Mouse (Mus musculus) myocyte (in vitro differentiated cells): ENCODE measurements around the gene Iqschfp. TPM values are rescaled to one million over a fixed set of nuclear protein-coding genes. Genes with fewer than 3 reads are reported as not detected.

Experiments
- H3K27me3 ChIP-seq: one replicate; pipeline ENCODE4 v1.6.1; 2011; ENCODE audit not compliant: control insufficient read depth, insufficient read depth, insufficient read length
- H3K36me3 ChIP-seq: one replicate; pipeline ENCODE4 v1.6.1; 2011; ENCODE audit not compliant: control insufficient read depth, insufficient read depth
- H3K4me2 ChIP-seq: one replicate; pipeline ENCODE4 v1.6.1; 2011; ENCODE audit warnings: low read depth, control low read depth
- H3K4me3 ChIP-seq: one replicate; pipeline ENCODE4 v1.5.1; 2011; ENCODE audit warnings: mild to moderate bottlenecking, control low read depth, moderate library complexity
- H3K79me2 ChIP-seq: one replicate; pipeline ENCODE4 v1.6.1; 2011; ENCODE audit not compliant: control insufficient read depth, insufficient read depth
- H3ac ChIP-seq: one replicate; pipeline ENCODE4 v1.6.1; 2011; ENCODE audit not compliant: control insufficient read depth, insufficient read length
- CEBPB ChIP-seq: IDR thresholded peaks from 2 replicates; pipeline ENCODE4 v1.6.1; 2011; ENCODE audit warnings: mild to moderate bottlenecking, moderate library complexity; ENCODE audit not compliant: poor library complexity, insufficient read depth, severe bottlenecking
- E2F4 ChIP-seq: IDR thresholded peaks from one replicate; pipeline ENCODE4 v1.6.1; 2011; ENCODE audit warnings: mild to moderate bottlenecking, control low read depth, moderate library complexity; ENCODE audit not compliant: insufficient read depth
- MAX ChIP-seq: IDR thresholded peaks from one replicate; pipeline ENCODE4 v1.6.1; 2011; ENCODE audit warnings: low read depth, mild to moderate bottlenecking, control low read depth
- MYOD1 ChIP-seq, 3 experiments: IDR thresholded peaks; one replicate each; pipeline ENCODE4 v1.6.1; 2011; ENCODE audit warnings: control low read depth in 2 of 3, low read depth in 2 of 3, mild to moderate bottlenecking in 2 of 3, moderate library complexity in 1 of 3; ENCODE audit not compliant: insufficient read length in 2 of 3, control insufficient read depth in 1 of 3
- MYOG ChIP-seq, 3 experiments: IDR thresholded peaks; one replicate each; pipeline ENCODE4 v1.6.1; 2011; ENCODE audit warnings: control low read depth in 2 of 3, low read depth in 2 of 3, mild to moderate bottlenecking in 2 of 3; ENCODE audit not compliant: insufficient read length in 2 of 3, control insufficient read depth in 1 of 3, insufficient read depth in 1 of 3
- POLR2A ChIP-seq: IDR thresholded peaks from one replicate; pipeline ENCODE4 v1.6.1; 2011; ENCODE audit warnings: low read depth, mild to moderate bottlenecking, control low read depth, moderate library complexity; ENCODE audit not compliant: insufficient read length
- POLR2AphosphoS2 ChIP-seq: IDR thresholded peaks from one replicate; pipeline ENCODE4 v1.6.1; 2011; ENCODE audit warnings: low read depth, control low read depth; ENCODE audit not compliant: insufficient read length
- REST ChIP-seq: IDR thresholded peaks from one replicate; pipeline ENCODE4 v1.6.1; 2011; ENCODE audit warnings: mild to moderate bottlenecking, control low read depth, moderate library complexity; ENCODE audit not compliant: insufficient read depth, insufficient read length
- SRF ChIP-seq: IDR thresholded peaks from one replicate; pipeline ENCODE4 v1.6.1; 2011; ENCODE audit warnings: low read depth; ENCODE audit not compliant: control insufficient read depth, insufficient read length
- TCF12 ChIP-seq: IDR thresholded peaks from one replicate; pipeline ENCODE4 v1.6.1; 2011; ENCODE audit warnings: mild to moderate bottlenecking, control low read depth; ENCODE audit not compliant: poor library complexity, insufficient read depth, severe bottlenecking
- TCF3 ChIP-seq: IDR thresholded peaks from one replicate; pipeline ENCODE4 v1.6.1; 2011; ENCODE audit warnings: low read depth, control low read depth; ENCODE audit not compliant: insufficient read length
- USF1 ChIP-seq: IDR thresholded peaks from one replicate; pipeline ENCODE4 v1.6.1; 2011; ENCODE audit warnings: low read depth, mild to moderate bottlenecking, control low read depth, moderate library complexity
- polyA plus RNA-seq: library from polyadenylated mRNA; unstranded; fragments of >200 nt; fragmentation: generic; extraction: Trizol; gene quantifications from one replicate; pipeline ENCODE4 v1.2.1, GENCODE M21; 2012; ENCODE audit warnings: missing spikeins

The Iqschfp gene
- polyA plus RNA-seq, 1 experiment, result not detected

DNA sequence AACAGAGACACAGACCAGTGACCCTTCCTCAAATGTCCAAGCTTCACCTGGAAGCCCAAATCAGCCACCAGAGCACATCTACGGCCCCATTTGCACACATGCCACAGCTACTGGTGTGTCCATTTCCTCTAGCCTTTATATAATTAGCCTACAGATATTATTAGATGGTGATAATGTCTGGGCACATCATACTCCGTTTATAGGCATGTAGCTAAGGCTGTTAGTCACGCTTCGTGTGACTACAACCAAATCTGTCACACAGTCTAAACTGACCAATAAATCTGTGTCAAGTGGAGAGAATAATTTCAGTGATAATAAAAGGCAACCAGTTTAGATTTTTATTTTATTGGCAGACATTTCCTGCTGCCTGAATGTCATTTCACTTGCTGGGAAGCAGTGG lies 511.3 kb downstream of the Iqschfp start:
- Histone ChIP-seq H3K36me3 (no peaks in the 10 kb centered on the region), H3K27me3 (peaks cover 11% of the 10 kb centered on the region), H3ac (no peak overlapping the region), H3K4me3 (no peak overlapping the region), H3K4me2 (no peak overlapping the region), H3K79me2 (no peaks in the 10 kb centered on the region)
- TF ChIP-seq USF1 (no peak), POLR2AphosphoS2 (no peak), MAX (no peak)

GRCm38 (mm10) chr3:68403783-68404217 lies 511.8 kb downstream of the Iqschfp start:
- H3ac ChIP-seq, result no peak overlapping the region
- TF ChIP-seq MAX (no peak), POLR2AphosphoS2 (no peak), TCF12 (no peak), E2F4 (no peak), USF1 (no peak), POLR2A (no peak), TCF3 (no peak), MYOD1 (IDR thresholded peaks at IDR 0.05; ENCODE audit: control insufficient read depth in 1 of 3, insufficient read length in 2 of 3, low read depth in 2 of 3) (no peak), REST (no peak), MYOG (IDR thresholded peaks at IDR 0.05; ENCODE audit: control insufficient read depth in 1 of 3, insufficient read depth in 1 of 3, insufficient read length in 2 of 3, low read depth in 2 of 3) (no peak), CEBPB (no peak), SRF (no peak)
- H3K27me3 ChIP-seq, result peaks cover 11% of the 10 kb centered on the region
- H3K79me2 ChIP-seq, result no peaks in the 10 kb centered on the region
- no peak overlapping the region for H3K4me2 ChIP-seq
- no peaks in the 10 kb centered on the region for H3K36me3 ChIP-seq
- H3K4me3 ChIP-seq, result no peak overlapping the region

DNA sequence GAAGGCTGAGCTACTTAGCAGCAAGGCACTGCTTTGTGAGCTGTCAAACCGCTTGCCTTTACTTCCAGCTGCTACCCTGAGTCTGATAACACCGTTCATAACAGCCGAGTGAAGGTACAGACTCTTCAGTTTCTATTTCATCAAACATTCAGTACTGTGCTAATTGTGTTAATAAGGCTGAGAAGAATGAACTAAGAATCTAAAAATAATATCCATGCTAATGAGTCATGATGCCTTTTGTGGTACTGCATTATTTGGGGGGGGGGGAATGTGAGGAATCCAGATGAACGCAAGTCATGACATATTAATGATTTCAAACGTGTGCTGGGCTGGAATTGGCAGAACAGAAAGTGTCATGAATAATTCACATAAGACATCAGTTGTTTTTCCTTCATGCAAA lies 513.7 kb downstream of the Iqschfp start:
- Histone ChIP-seq H3K27me3 (peaks cover 5% of the 10 kb centered on the region), H3K36me3 (no peaks in the 10 kb centered on the region), H3K4me3 (no peak overlapping the region), H3K79me2 (no peaks in the 10 kb centered on the region), H3ac (no peak overlapping the region), H3K4me2 (no peak overlapping the region)
- TF ChIP-seq USF1 (no peak), MYOG (IDR thresholded peaks at IDR 0.05; ENCODE audit: control insufficient read depth in 1 of 3, insufficient read depth in 1 of 3, insufficient read length in 2 of 3, low read depth in 2 of 3) (no peak), MAX (no peak), CEBPB (no peak), MYOD1 (IDR thresholded peaks at IDR 0.05; ENCODE audit: control insufficient read depth in 1 of 3, insufficient read length in 2 of 3, low read depth in 2 of 3) (no peak), POLR2AphosphoS2 (no peak), POLR2A (no peak), TCF12 (no peak), TCF3 (no peak), E2F4 (no peak), REST (no peak), SRF (no peak)

DNA sequence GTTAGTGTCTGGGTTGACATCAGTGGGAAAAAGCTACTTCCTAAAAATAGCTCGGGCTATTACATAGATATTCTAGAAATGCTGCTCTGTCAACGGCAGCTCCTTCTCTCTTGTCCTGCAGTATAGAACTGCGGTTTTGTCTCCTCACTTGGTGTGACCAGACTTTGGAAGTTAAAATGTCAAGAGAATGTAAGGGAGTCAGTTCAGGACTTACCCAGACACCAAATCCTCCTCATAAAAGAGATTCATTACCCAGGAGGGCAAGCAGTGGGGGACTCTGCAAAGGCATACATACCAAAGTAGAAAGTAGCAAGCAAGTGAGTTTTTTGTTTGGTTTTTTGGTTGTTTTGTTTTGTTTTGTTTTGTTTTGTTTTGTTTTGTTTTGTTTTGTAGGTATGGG lies 520.2 kb downstream of the Iqschfp start:
- Histone ChIP-seq H3ac (no peak overlapping the region), H3K27me3 (no peaks in the 10 kb centered on the region), H3K4me2 (no peak overlapping the region), H3K79me2 (no peaks in the 10 kb centered on the region), H3K36me3 (no peaks in the 10 kb centered on the region), H3K4me3 (no peak overlapping the region)
- TF ChIP-seq MYOG (IDR thresholded peaks at IDR 0.05; ENCODE audit: control insufficient read depth in 1 of 3, insufficient read depth in 1 of 3, insufficient read length in 2 of 3, low read depth in 2 of 3) (no peak), MAX (no peak), POLR2A (no peak), USF1 (no peak), TCF3 (no peak), MYOD1 (IDR thresholded peaks at IDR 0.05; ENCODE audit: control insufficient read depth in 1 of 3, insufficient read length in 2 of 3, low read depth in 2 of 3) (no peak)

GRCm38 (mm10) chr3:68419792-68420191 lies 527.8 kb downstream of the Iqschfp start:
- Histone ChIP-seq H3K36me3 (no peaks in the 10 kb centered on the region), H3ac (no peak overlapping the region), H3K4me3 (no peak overlapping the region), H3K27me3 (peaks cover 9% of the 10 kb centered on the region), H3K4me2 (no peak overlapping the region), H3K79me2 (no peaks in the 10 kb centered on the region)
- TF ChIP-seq POLR2A (no peak), POLR2AphosphoS2 (no peak), MYOG (IDR thresholded peaks at IDR 0.05; ENCODE audit: control insufficient read depth in 1 of 3, insufficient read depth in 1 of 3, insufficient read length in 2 of 3, low read depth in 2 of 3) (no peak), MAX (no peak), MYOD1 (IDR thresholded peaks at IDR 0.05; ENCODE audit: control insufficient read depth in 1 of 3, insufficient read length in 2 of 3, low read depth in 2 of 3) (no peak), CEBPB (no peak), REST (no peak), E2F4 (no peak), USF1 (no peak), TCF12 (no peak), SRF (no peak), TCF3 (no peak)
